Mouse (Mus musculus) kidney, postnatal 14 days (tissue): ENCODE data around the gene Lmtk2.
A peak's percentile ranks its signal among the peaks of the same experiment; 100 is the strongest.

Experiments
- DNase-seq: peaks from one replicate; pipeline ENCODE4 v3.0.0; 2022; ENCODE audit warnings: mixed read lengths

Gene Lmtk2

DNA sequence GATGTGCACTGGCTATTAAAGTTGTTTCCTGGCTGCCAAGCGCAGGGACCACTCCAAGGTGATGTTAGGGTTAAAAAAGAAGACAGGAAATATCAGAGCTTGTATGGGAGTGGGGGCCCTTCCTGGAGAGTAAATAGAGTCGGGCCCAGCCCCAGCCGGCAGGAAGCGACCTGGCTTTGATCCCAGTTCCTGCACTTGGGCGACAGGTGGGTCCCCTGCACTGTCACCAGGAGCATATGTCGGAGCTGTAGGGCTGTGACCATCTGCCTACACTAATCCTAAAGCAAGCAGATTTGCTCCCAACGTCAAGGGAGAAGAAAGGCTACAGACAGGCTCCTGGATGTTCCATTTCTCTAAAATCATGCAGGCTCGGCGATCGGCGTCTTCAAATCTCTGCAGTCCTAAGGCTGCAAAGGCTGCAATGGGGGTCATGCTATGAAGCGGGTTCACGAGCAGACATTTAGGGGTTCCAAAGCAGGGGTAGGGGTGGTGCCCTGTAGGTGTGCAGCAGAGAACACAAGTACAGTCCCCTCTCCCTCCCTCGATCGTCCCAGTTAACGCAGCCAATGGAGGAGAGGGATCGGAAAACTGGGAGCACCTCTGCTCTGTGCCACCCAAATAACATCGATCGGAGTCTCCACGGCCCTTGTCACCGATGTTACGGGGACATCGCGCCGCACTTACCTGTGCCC lies 122.7 kb downstream of the Lmtk2 start:
- DNase-seq: peak; percentile 79

DNA sequence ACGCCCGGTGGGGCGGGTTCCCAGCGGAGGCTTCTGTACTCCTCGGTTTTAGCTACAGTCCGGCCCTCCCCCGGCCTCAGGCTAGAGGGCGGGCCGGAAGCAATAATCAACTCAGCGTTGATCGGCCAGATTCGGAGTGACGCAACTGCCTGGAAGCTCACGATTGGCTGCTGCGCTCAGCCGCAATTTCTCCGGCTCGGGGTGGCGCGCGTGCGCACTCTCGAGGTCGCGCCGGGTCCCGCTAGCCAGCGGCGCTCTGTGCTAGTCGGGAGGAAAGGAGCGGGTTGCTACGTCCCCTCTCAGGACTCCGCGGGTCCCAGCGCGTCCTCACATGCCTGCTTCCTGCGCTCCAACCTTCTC lies 123.2 kb downstream of the Lmtk2 start, which contains the start of gene Tecpr1:
Gene Tecpr1 (minus strand): TSS at position 113 of the 360 bp plus-strand sequence.
- peak; percentile 97 for DNase-seq

DNA sequence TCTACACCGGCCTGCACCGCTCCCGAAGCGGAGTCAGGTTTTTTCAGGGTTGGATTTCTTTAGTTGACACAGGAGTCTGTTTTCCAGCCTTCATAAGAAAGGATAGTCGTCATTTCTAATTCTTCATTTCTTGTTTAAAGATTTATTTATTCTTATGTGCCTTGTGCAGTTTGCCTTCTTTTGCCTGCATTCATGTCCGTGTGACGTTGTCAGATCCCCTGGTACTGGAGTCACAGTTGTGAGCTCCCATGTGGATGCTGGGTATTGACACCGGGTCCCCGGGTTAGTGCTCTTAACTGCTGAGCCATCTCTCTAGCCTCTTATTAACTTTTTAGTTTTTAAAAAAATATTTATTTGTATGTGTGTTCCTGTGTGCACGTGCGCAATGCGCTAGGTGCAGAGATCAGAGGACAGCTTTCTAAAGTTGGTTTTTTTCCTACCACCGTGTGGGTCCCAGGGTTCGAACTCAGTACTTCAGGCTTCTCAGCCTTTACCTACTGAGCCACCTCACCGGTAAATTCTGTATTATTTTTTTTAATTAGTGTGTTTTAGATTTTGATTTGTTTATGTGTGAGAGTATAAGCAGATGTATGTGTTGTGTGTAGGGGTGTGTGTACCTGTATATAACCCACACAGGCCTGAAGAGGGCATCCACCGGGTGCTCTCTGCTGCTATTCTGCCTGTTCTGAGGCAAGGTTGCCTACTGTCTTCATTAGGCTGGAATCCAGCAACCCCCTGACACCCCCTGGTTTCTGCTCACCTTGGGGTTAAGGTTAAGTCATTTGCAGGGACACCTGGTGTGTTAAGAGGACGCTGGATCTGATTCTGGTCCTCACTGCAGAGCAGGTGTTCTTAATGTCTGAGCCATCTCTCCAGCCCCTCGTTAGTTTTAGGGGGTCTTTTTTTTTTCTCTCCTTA lies 123.9 kb downstream of the Lmtk2 start:
- DNase-seq: no peak

DNA sequence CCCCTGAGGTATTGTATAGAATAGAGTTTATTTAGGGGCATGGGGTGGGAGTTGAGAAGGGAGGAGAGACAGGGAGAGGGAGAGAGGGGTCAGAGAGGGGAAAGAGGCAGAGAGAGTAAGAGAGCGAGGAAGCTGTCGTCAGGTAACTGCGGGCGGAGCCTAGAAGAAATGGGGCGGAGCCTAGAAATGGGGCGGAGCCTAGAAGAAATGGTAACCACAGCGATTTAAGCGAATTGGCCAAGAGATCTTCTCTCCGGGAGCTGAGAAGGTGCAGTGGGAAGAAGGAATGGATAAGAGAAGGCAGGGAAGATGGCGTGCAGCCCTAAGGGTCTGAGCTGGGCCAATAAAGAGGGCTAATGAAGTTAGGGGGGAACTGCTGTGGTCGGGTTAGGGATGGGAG lies 126.0 kb downstream of the Lmtk2 start:
- DNase-seq: no peak

DNA sequence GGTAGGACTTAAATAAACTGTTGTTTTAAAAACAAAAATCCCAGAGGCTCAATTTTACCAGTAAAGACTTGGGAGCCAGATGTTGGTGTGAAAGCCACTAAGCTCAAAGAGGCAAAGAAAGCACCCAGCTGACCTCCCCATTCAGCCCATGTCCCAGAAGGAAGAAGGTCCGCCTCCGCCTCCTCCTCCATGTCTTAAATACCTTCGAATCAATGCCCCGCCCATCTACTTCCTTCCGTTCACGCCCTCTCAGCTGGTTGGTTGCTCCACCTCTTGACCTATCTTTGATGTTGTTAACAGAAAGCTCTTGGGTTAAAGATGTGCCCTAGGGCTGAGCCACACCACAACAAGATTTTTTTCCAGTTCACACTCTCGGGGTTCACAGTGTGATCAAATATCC lies 130.0 kb downstream of the Lmtk2 start:
- no peak for DNase-seq

DNA sequence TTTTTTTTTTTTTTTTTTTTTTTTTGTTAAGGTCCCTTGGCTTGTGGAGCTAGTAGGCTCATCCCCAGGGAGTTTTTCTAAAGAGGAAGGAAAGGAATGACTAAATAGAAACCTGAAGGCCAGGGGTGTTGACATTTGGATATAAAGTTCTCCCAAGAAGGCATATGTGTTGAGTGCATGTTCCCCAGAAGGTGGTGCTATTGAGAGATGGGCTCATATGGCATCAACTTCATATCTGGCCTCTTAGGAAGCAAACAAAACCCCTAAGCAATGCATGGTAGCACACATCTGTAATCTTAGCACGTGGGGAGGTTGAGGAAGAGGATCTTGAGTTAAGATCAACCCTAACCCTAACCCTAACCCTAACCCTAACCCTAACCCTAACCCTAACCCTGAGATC lies 131.2 kb downstream of the Lmtk2 start:
- no peak for DNase-seq

DNA sequence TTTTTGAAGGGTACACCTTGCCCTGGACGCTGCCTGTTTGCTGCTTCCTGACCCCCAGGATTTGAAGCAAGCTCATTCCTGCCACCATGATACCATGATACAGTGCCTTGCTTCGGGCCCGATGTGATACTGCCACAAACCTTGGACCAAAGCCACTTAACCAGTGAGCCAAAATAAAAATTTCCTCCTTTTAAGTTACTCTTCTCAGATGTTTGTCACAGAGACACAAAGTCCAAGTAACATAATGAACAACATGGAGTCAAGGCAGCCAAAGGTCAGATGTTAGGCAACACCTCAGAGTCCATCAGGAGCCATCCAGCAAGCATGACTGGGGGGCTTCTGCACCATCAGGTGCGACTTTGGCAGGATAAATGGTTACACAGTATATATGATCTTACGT lies 132.3 kb downstream of the Lmtk2 start:
- no peak for DNase-seq

DNA sequence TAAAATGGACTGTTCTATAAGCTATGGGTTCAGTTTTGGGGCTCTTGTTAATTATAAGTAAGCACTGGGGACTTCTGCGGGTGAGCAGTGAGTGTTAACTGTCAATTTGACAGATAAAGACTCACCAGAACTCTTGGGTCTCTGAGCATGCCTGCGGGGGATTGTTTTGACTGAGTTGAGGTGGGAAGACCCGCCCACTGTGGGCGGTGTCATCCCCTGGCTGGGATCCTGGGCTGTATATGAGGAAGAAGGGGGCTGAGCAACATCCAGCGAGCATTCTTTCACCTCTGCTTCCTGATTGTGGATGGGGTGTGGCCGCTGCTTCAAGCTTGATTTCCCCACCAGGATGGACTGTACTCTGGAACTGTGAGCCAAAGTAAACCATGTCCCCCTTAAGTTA lies 134.0 kb downstream of the Lmtk2 start:
- DNase-seq: no peak

DNA sequence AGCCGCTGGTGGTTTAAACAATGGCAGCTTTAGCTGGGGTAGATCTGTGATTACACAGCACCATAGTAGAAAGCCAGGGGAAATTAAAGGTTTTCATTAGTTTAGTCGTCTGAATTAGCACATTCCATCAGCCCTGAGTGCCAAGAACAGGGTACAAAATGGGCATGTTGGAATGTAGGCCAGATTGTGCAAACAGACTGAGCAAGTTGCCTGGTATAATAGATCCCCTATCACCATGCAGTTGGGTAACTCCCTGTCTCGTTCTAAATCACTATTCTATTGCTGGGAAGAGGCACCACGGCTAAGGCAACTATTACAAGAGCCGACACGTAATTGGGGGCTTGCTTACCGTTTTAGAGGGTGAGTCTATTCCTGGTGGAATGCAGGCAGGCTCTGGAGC lies 134.5 kb downstream of the Lmtk2 start:
- DNase-seq: no peak
